Mouse (Mus musculus) retina, embryonic 14.5 days (tissue): ENCODE data around the gene Gm49486.
A peak's percentile ranks its signal among the peaks of the same experiment; 100 is the strongest.

Experiments used
- DNase-seq: peaks from one replicate; pipeline ENCODE4 v3.0.0-alpha.2; 2015; ENCODE audit warnings: low spot score

The Gm49486 gene

GRCm38 (mm10) chr15:79229058-79229821 is at the start of gene Gm49486, which contains the start of gene Pick1:
Gene Gm49486, plus strand, starts transcription at chr15:79229391.
Gene Pick1, plus strand, starts transcription at chr15:79229173.
- peak; percentile 90 for DNase-seq

DNA sequence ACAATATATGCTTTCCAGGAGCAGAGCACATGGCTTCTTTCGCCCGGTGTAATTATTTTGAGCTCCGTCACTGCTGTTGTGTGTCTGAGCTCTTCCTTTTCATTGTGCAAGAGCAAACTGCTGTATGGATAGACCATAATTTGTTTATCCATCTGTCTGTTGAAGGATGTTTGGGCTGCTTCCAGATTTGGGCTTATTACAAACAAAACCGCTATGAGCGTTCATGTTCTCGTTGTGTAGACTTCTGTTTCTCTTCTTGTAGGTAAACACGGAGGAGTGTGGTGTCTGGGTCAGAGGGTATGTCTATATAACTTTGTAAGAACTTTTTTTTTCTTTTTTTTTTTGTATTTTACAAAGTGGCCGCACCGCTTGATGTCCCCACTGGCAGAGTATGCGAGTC is 44.0 kb upstream of the Gm49486 start:
- no peak for DNase-seq

GRCm38 (mm10) chr15:79187819-79188218 is 41.4 kb upstream of the Gm49486 start:
- DNase-seq = no peak

DNA sequence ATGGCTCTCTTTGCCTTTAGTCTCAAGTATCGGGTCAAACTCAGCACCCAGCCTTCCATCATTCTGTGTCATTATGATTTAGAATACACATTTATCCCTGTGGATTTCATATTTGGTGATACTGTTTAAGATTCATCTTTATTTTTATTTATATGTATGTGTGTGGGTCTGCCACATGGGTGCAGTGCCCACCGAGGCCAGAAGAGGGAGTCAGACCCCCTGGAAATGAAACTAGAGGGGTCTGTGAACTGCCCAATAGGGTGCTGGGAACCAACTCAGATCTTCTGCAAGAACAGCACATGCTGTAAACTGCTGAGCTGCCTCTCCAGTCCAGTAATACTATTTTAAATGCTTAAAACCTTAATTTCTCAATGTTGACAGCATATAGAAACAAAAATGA is 37.8 kb upstream of the Gm49486 start:
- DNase-seq = no peak

- DNase-seq = no peak
Observed at GRCm38 (mm10) chr15:79192450-79192849, 36.7 kb upstream of the Gm49486 start.

- DNase-seq = peak; percentile 66
Observed at GRCm38 (mm10) chr15:79192885-79193845, 36.0 kb upstream of the Gm49486 start.

GRCm38 (mm10) chr15:79194048-79194447 is 35.1 kb upstream of the Gm49486 start:
- DNase-seq = no peak

- no peak for DNase-seq
Observed at GRCm38 (mm10) chr15:79194946-79195345, 34.2 kb upstream of the Gm49486 start.

DNA sequence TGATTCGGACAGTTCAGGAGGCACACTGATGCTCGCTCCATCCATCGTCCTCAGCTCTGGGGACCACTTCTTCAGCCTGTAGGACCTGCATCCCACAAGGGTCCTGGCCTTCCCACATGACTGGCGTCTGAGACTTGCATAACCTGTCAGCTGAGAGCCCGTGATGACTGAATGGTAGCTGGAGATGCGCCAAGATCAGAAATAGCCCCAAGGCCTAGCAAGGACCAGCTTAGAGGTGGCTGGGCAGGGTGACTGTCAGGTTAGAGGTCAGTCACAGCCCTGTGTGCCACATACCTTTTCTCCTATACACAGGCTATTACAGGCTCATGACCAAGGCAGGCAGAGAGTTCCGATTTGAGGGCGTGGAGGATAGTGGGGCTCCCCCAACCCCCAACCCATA is 33.7 kb upstream of the Gm49486 start:
- DNase-seq = no peak

DNA sequence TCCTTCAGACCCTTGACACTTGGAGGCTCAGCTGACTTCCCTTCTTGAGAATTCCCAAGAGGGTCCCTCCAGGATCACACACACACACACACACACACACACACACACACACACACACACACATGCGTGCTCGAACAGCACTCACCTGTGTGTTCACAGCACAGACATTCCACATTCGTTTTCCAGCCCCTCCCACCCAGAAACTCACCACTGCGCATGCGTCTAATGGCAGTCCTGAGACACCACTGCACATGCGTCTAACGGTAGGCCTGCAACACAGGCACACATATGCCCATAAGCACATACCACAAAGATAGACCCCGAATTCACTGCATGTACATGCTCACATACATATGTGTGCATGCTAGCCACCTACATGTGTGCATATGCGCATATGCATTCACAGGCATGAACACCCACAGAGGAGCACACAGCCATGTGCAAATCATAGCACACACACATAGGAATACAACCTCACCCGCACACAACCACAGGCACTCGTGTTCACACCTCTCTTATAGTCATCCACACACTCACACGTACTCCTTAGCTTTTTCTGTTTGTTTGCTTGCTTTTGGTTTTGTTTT is 29.7 kb upstream of the Gm49486 start:
- no peak for DNase-seq

DNA sequence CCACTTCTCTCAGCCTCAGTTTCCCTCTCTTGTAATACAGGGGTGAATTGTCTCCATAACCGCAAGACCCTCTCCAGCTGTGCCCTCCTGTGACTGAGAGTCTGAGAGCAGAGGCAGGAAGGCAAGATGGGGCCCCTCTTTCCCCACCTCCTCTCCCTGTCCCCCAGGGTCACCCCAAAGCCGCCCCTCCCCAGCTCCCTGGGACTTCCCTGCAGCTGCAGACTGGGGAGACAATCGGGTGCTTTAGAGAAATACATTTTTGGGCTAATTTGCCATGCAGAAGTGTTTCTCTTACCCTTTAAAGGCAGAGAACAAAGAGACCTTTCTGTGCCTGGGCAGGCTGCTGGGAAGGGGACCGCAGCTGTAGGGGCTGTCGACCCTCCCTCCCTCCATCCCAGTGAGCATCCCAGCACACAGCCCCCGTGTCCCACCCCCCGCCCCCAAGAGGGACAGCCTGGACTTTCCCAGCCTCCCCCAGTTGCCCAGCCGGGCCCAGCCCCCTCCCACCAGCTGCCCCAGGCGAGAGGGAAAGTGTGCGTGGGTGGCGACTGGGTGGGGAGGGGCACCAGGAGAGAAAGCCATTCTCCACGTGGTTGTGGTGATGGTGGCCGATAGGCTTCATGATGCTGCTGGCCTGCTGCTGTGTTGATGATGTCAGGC is 27.6 kb upstream of the Gm49486 start:
- peak; percentile 33 for DNase-seq

GRCm38 (mm10) chr15:79202575-79202974 is 26.6 kb upstream of the Gm49486 start:
- DNase-seq = no peak

GRCm38 (mm10) chr15:79208211-79208610 is 21.0 kb upstream of the Gm49486 start:
- no peak for DNase-seq

- DNase-seq = no peak
Observed at GRCm38 (mm10) chr15:79208758-79209439, 20.3 kb upstream of the Gm49486 start.

DNA sequence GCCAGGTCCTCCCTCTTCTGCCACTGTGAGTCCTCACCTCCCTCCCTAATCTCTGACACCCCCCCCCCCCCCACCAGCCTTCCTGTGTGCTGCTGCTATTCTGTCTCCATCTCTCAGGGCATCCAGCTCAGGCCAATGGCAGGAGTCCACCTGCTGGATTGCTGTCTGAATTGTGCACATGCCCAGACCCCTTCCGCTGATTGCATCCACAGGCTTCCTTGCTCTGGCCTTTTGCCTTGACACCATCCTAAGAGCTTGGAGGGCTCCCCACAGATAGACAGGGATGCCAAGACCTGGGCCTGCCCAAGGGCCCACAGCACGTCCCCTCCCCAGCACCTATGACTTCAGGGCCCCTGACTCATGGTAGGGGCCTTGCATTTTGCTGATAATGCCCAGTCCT is 18.8 kb upstream of the Gm49486 start:
- DNase-seq = no peak

GRCm38 (mm10) chr15:79212750-79213446 is 16.3 kb upstream of the Gm49486 start:
- no peak for DNase-seq

DNA sequence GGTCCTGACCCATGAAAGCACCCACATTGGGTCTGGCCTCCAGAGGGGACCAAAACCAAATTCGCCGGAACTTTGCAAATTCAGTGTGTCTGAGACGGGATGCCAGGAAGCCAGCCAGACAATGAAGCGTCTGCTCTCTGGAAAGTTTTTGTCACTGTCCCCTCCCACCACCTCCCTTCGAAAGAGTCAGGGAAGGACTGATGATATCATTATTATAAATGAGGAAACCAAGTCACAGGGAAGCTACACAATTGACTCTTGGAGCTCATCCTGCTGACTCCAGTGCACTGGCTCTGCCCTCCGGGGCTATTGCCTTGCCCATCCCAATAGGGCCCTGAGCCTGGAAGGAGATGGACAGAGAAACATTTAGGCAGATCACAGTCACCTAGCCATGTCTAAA is 15.6 kb upstream of the Gm49486 start:
- no peak for DNase-seq

DNA sequence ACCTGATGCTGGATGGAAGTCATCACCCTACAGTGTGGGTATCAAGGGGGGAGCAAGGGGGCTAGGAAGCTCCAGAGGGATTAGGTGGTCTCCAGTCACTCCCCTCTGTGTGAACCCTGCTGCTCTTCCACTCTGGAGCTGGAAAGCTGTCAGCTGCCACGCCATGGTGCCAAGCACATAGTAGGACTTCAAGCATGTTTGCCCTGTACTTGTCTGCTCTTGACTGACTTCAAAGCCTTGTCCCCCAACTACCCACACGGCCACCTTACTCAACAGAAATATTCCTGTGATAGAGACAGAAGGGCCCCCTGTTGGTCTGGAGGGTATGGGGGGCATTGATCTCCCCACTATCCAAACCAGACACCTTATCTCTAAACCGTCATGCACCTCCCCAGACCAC is 13.0 kb upstream of the Gm49486 start:
- DNase-seq = no peak

- DNase-seq = peak; percentile 57
Observed at GRCm38 (mm10) chr15:79219572-79219971, 9.6 kb upstream of the Gm49486 start.

DNA sequence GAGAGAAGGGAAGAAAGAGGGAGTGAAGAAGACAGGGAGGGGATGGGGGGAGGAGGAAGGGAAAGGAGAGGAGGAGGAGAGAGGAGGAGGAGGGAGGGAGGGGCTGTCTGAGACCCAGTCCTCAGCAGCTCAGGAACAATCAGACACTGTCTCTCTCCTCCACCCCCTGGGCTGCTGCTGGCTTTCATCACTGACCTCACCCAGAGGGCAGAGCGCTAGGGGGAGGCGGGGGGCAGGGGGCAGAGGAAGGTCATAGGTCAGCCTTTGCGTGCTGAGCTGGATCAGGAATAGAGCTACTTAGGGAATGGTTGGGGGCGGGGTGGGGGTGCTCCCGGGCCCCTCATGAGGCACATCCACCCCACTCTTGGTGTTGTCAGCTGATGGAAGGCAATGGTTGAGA is 5.5 kb upstream of the Gm49486 start:
- no peak for DNase-seq

DNA sequence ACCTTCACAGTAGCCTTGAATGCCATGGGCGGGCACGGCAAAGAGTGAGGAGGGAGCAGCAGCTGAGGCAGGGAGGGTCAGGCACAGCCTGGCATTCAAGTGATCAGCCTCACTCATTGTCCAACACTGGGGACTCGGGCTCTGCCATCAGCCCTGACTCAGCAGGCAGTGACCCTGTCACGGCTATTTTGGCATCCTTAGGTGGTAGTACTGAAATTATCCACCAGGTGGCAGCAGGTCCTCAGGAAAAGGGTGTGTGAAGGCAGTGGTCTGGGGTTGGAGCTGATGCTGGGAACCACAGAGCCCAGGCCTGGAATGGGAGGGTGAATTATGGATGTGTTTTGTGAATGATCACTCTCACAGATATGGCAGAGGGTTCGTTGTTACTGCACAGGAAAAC is 4.5 kb upstream of the Gm49486 start:
- DNase-seq = peak; percentile 96
